Mouse (Mus musculus) kidney, adult 18-20 months (tissue): ENCODE measurements around the gene Lhx6.

ENCODE experiments used
- DNase-seq: peaks from one replicate; pipeline ENCODE4 v3.0.0; 2021

Lhx6 gene

DNA sequence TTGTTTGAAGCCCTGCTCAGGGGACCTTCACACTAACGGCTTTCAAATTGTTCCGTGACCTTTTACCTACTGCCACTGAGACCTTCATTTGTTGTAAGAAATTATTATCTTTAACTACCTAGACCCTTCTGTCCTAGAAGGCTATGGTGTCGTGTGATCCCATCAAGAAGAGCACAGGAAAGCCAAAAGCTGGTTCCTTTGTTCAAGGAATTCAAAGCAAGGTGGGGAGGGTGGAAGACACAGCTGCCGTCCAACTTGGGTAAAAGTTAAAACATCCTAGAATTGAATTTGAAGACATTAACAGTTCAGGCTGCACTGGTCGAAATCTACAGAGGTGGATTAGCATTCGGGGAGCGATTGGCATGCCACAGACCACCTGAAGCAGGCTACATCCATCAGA lies 71.2 kb downstream of the Lhx6 start:
- DNase-seq: no peak

DNA sequence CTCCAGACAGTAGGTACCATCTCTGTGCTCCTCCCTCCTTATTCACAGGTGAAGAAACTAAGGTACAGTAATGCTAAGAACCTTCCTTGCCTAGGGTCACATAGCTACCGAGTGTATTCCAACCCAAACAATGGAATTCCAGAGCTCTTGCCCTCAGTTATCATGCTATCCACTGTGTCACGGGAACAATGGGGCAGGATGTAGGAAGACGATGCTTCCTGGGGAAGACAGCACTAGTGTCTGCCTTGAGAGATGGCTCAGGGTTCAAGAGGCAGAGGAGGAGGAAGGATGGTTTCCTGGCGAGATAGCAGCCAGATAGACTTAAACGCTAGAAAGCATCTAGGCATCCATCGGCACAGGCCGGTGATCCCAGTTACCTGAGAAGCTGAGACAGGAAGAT lies 72.3 kb downstream of the Lhx6 start:
- DNase-seq: no peak
